Mouse (Mus musculus): ENCODE results near the gene Etl4.

DNA sequence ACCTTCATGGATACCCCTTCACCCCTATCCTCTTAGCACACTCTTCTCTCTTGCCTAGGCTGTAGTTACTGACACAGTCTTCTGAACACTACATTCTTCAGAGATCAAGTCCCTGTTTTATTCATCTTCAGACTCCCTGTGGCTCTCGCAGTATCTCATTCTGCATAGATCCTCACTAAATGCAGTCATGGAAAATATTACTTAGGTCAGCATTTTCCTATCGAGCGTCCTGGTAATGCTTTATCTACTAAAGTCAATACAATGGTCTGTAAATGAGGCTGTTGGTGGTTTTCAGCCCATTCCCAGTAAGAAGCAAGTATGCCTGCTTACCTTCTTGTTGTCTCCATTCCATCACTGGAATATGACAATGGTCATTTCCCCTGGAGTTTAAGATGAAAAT is 811.5 kb downstream of the Etl4 start:
- TF ChIP-seq EP300 (IDR thresholded peaks at IDR 0.05; ENCODE audit: low read depth), result no peak
- no peak for TF ChIP-seq CTCF (IDR thresholded peaks at IDR 0.05; ENCODE audit: low read depth)

All from liver, postnatal 0 days (tissue).